Mouse (Mus musculus): ENCODE measurements around the gene Fam208b. TPM values are rescaled to one million over a fixed set of nuclear protein-coding genes. Genes with fewer than 3 reads are reported as not detected.

The Fam208b gene
- polyA plus RNA-seq, 1 experiment from 2014 or later = 8.3 TPM

GRCm38 (mm10) chr13:3644871-3645270 lies 34.0 kb upstream of the Fam208b start:
- Histone ChIP-seq H3K9me3 (replicated peaks; ENCODE audit: low read length) (no peaks in the 10 kb centered on the region), H3K9ac (ENCODE audit: low read depth, low read length) (no peak overlapping the region), H3K27me3 (ENCODE audit: insufficient read depth, low read length) (no peaks in the 10 kb centered on the region), H3K4me3 (replicated peaks; ENCODE audit: low read depth, low read length) (no peak overlapping the region), H3K4me1 (replicated peaks; ENCODE audit: insufficient read depth, low read length) (no peaks in the 10 kb centered on the region), H3K27ac (no peak overlapping the region), H3K4me2 (ENCODE audit: low read length) (no peak overlapping the region), H3K36me3 (ENCODE audit: insufficient read depth, low read length) (no peaks in the 10 kb centered on the region)
- DNase-seq (ENCODE audit: low spot score) (no peak), ATAC-seq (replicated peaks; ENCODE audit: low FRiP score, low read depth) (no peak)
- no peak for TF ChIP-seq CTCF (IDR thresholded peaks at IDR 0.05; ENCODE audit: low read depth)
- 92% methylated on average over 5 of the region's 5 CpGs for WGBS

- DNase-seq (ENCODE audit: low spot score) = no peak
- no peak overlapping the region for H3K9ac ChIP-seq (ENCODE audit: low read depth, low read length)
- no peaks in the 10 kb centered on the region for H3K4me1 ChIP-seq (replicated peaks; ENCODE audit: insufficient read depth, low read length)
- H3K36me3 ChIP-seq (ENCODE audit: insufficient read depth, low read length) = no peaks in the 10 kb centered on the region
- H3K27me3 ChIP-seq (ENCODE audit: insufficient read depth, low read length) = no peaks in the 10 kb centered on the region
- H3K9me3 ChIP-seq (replicated peaks; ENCODE audit: low read length) = no peaks in the 10 kb centered on the region
- H3K4me2 ChIP-seq (ENCODE audit: low read length) = no peak overlapping the region
- no peak for ATAC-seq (replicated peaks; ENCODE audit: low FRiP score, low read depth)
- no peak overlapping the region for H3K27ac ChIP-seq
- WGBS = 74% methylated on average over 5 of the region's 5 CpGs
- TF ChIP-seq CTCF (IDR thresholded peaks at IDR 0.05; ENCODE audit: low read depth) = no peak
- H3K4me3 ChIP-seq (replicated peaks; ENCODE audit: low read depth, low read length) = no peak overlapping the region
Measured at GRCm38 (mm10) chr13:3642538-3642937, 31.6 kb upstream of the Fam208b start.

- 76% methylated on average over 9 of the region's 9 CpGs for WGBS
- Histone ChIP-seq H3K4me1 (replicated peaks; ENCODE audit: insufficient read depth, low read length) (no peaks in the 10 kb centered on the region), H3K4me2 (ENCODE audit: low read length) (no peak overlapping the region), H3K9me3 (replicated peaks; ENCODE audit: low read length) (no peaks in the 10 kb centered on the region), H3K4me3 (replicated peaks; ENCODE audit: low read depth, low read length) (no peak overlapping the region), H3K27ac (no peak overlapping the region), H3K27me3 (ENCODE audit: insufficient read depth, low read length) (no peaks in the 10 kb centered on the region), H3K36me3 (ENCODE audit: insufficient read depth, low read length) (no peaks in the 10 kb centered on the region), H3K9ac (ENCODE audit: low read depth, low read length) (no peak overlapping the region)
- TF ChIP-seq CTCF (IDR thresholded peaks at IDR 0.05; ENCODE audit: low read depth) = peak; percentile 63
- no peak for DNase-seq (ENCODE audit: low spot score)
- peak; percentile 74 for ATAC-seq (replicated peaks; ENCODE audit: low FRiP score, low read depth)
Measured at GRCm38 (mm10) chr13:3642049-3642448, 31.1 kb upstream of the Fam208b start.

- H3K9ac ChIP-seq (ENCODE audit: low read depth, low read length) = no peak overlapping the region
- H3K4me3 ChIP-seq (replicated peaks; ENCODE audit: low read depth, low read length) = no peak overlapping the region
- peaks cover 4% of the 10 kb centered on the region; the same call in 1 of the 2 replicates for H3K4me1 ChIP-seq (replicated peaks; ENCODE audit: insufficient read depth, low read length)
- no peaks in the 10 kb centered on the region for H3K9me3 ChIP-seq (replicated peaks; ENCODE audit: low read length)
- WGBS = 57% methylated on average over 11 of the region's 11 CpGs
- no peak for TF ChIP-seq CTCF (IDR thresholded peaks at IDR 0.05; ENCODE audit: low read depth)
- ATAC-seq (replicated peaks; ENCODE audit: low FRiP score, low read depth) (no peak), DNase-seq (ENCODE audit: low spot score) (no peak)
- peak overlapping the region; percentile 28; the same call in 1 of the 2 replicates for H3K4me2 ChIP-seq (ENCODE audit: low read length)
- H3K27me3 ChIP-seq (ENCODE audit: insufficient read depth, low read length) = no peaks in the 10 kb centered on the region
- no peaks in the 10 kb centered on the region for H3K36me3 ChIP-seq (ENCODE audit: insufficient read depth, low read length)
- no peak overlapping the region for H3K27ac ChIP-seq
Measured at GRCm38 (mm10) chr13:3636797-3637196, 25.9 kb upstream of the Fam208b start.

GRCm38 (mm10) chr13:3635076-3635475 lies 24.2 kb upstream of the Fam208b start:
- H3K4me2 ChIP-seq (ENCODE audit: low read length) = no peak overlapping the region
- no peak overlapping the region for H3K4me3 ChIP-seq (replicated peaks; ENCODE audit: low read depth, low read length)
- DNase-seq (ENCODE audit: low spot score) (no peak), ATAC-seq (replicated peaks; ENCODE audit: low FRiP score, low read depth) (no peak)
- no peak overlapping the region for H3K27ac ChIP-seq
- WGBS = 73% methylated on average over 3 of the region's 3 CpGs
- H3K9ac ChIP-seq (ENCODE audit: low read depth, low read length) = no peak overlapping the region
- no peaks in the 10 kb centered on the region for H3K36me3 ChIP-seq (ENCODE audit: insufficient read depth, low read length)
- TF ChIP-seq CTCF (IDR thresholded peaks at IDR 0.05; ENCODE audit: low read depth) = no peak
- no peaks in the 10 kb centered on the region for H3K9me3 ChIP-seq (replicated peaks; ENCODE audit: low read length)
- peaks cover 4% of the 10 kb centered on the region; the same call in 1 of the 2 replicates for H3K4me1 ChIP-seq (replicated peaks; ENCODE audit: insufficient read depth, low read length)
- H3K27me3 ChIP-seq (ENCODE audit: insufficient read depth, low read length) = no peaks in the 10 kb centered on the region

- peak within 1 kb of the TSS; percentile 68 for H3K27ac ChIP-seq
- peak; percentile 94 for ATAC-seq (replicated peaks; ENCODE audit: low FRiP score, low read depth)
Measured at GRCm38 (mm10) chr13:3633895-3634811, 23.2 kb upstream of the Fam208b start, which contains the start of gene Asb13. Gene Asb13 (plus strand): TSS chr13:3634032.

More at GRCm38 (mm10) chr13:3633895-3634811, 23.2 kb upstream of the Fam208b start, which contains the start of gene Asb13:
- Histone ChIP-seq H3K36me3 (ENCODE audit: insufficient read depth, low read length) (no peaks in the 10 kb centered on the region), H3K4me1 (replicated peaks; ENCODE audit: insufficient read depth, low read length) (peaks cover 4% of the 10 kb centered on the region; the same call in 1 of the 2 replicates), H3K9ac (ENCODE audit: low read depth, low read length) (peak within 1 kb of the TSS; percentile 78), H3K4me2 (ENCODE audit: low read length) (peak within 1 kb of the TSS; percentile 84), H3K9me3 (replicated peaks; ENCODE audit: low read length) (no peaks in the 10 kb centered on the region), H3K27me3 (ENCODE audit: insufficient read depth, low read length) (no peaks in the 10 kb centered on the region), H3K4me3 (replicated peaks; ENCODE audit: low read depth, low read length) (peak within 1 kb of the TSS; percentile 77)
- peak; percentile 87 for DNase-seq (ENCODE audit: low spot score)
- TF ChIP-seq CTCF (IDR thresholded peaks at IDR 0.05; ENCODE audit: low read depth) = 0 out of 2 replicates have a peak, but pooled peaks have one; percentile 2
- under 1% methylated on average over 47 of the region's 47 CpGs for WGBS

All from kidney, postnatal 0 days (tissue).